Mouse (Mus musculus) liver, adult 2 months (tissue): ENCODE measurements around the gene Magi2.

Experiments
- CTCF ChIP-seq: fragments of 200-500 bp; IDR thresholded peaks from 2 replicates; pipeline ENCODE4 v1.5.1; 2011; ENCODE audit warnings: low read depth, low read length, control low read depth
- POLR2A ChIP-seq: fragments of 200-500 bp; IDR thresholded peaks from 2 replicates; pipeline ENCODE4 v1.6.1; 2011; ENCODE audit warnings: low read length, control low read depth; ENCODE audit not compliant: insufficient read depth; ENCODE audit errors: extremely low read depth

DNA sequence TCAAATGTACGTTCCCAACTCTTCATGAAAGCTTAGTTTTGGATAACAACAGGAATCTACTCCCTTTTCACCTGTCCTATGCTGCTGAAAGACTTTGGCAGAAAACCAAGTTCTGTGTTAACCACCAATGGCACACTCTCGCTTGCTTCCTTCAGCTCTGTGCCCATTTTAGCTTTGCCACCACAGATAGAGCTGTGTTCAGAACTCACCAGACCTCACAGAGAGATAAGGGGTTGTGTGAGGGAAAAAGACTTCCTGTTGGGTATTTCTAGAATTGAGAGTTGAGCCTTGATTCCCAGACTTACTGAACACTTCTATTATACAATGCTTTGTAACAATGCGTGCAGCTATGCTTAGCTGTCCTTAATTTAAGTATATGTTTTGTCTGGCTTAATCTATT, 705.3 kb downstream of the Magi2 start:
- TF ChIP-seq CTCF = no peak
- no peak for TF ChIP-seq POLR2A
